Mouse (Mus musculus) gastrocnemius, postnatal 25 days (tissue): ENCODE measurements around the gene Rbm39. TPM values are rescaled to one million over a fixed set of nuclear protein-coding genes. Genes with fewer than 3 reads are reported as not detected.

ENCODE experiments used
- DNase-seq: peaks from one replicate; pipeline ENCODE4 v3.0.0; 2022
- total RNA-seq, 2 experiments: library from RNA; stranded (reverse); gene quantifications; 1 replicate in 1 of 2; 2 replicates in 1 of 2; pipeline ENCODE4 v1.2.3; 2021

Gene Rbm39
- total RNA-seq, 2 experiments from 2014 or later = 95.5 to 96.8 TPM

GRCm38 (mm10) chr2:156110627-156111357 lies 69.2 kb downstream of the Rbm39 start:
- DNase-seq = no peak

Other genes with a start within 250 kb of the Rbm39 start
- gene Uqcc1, start 249.9 kb downstream of the Rbm39 start, total RNA-seq = 100 to 1,000 TPM; 140 to 156 TPM
- gene Gm15557, start 239.5 kb downstream of the Rbm39 start, total RNA-seq = not detected
- gene Gdf5, start 234.9 kb downstream of the Rbm39 start, total RNA-seq = not detected
- gene Cep250, start 223.8 kb downstream of the Rbm39 start, total RNA-seq = 1 to 10 TPM; 3.6 to 5.9 TPM
- gene 6430550D23Rik, start 172.3 kb downstream of the Rbm39 start, total RNA-seq = under 1 TPM; 0.51 to 0.54 TPM
- gene Ergic3, start 172.2 kb downstream of the Rbm39 start, total RNA-seq = 10 to 100 TPM; 44.6 to 51.7 TPM
- not detected for gene Fer1l4, start 127.3 kb downstream of the Rbm39 start, total RNA-seq
- gene Spag4, start 115.1 kb downstream of the Rbm39 start, total RNA-seq = under 1 TPM; 0.13 to 0.31 TPM
- gene Cpne1, start 68.3 kb downstream of the Rbm39 start, total RNA-seq = 10 to 100 TPM in 1 of 2 experiments, 1 to 10 TPM in 1; 8.2 to 10.9 TPM
- 1 to 10 TPM; 6.3 TPM for gene Rbm12, start 68.3 kb downstream of the Rbm39 start, total RNA-seq
- 1 to 10 TPM; 4.9 to 5.6 TPM for gene Gm28036, start 53.1 kb downstream of the Rbm39 start, total RNA-seq
- gene Romo1, start 36.2 kb downstream of the Rbm39 start, total RNA-seq = 100 to 1,000 TPM; 206 to 210 TPM
- gene Nfs1, start 36.1 kb downstream of the Rbm39 start, total RNA-seq = 10 to 100 TPM; 74.2 to 80.6 TPM
- 10 to 100 TPM; 20.1 to 20.8 TPM for gene Phf20, start 16.2 kb upstream of the Rbm39 start, total RNA-seq
- under 1 TPM; 0.84 to 0.91 TPM for gene Cnbd2, start 132.1 kb upstream of the Rbm39 start, total RNA-seq
- 10 to 100 TPM; 58.5 to 59.5 TPM for gene Scand1, start 132.5 kb upstream of the Rbm39 start, total RNA-seq
- 1 to 10 TPM; 3.0 to 7.9 TPM for gene Epb41l1, start 240.7 kb upstream of the Rbm39 start, total RNA-seq